Mouse (Mus musculus) megakaryocyte, embryonic 14.5 days (primary cell): Measurements from ENCODE around the gene Lrmda.

Source experiments
- FLI1 ChIP-seq: IDR thresholded peaks from 2 replicates; pipeline ENCODE4 v1.6.1; 2012; ENCODE audit warnings: low read length, inconsistent platforms, mixed read lengths
- GATA1 ChIP-seq: IDR thresholded peaks from 3 replicates; pipeline ENCODE4 v1.6.1; 2012; ENCODE audit warnings: mixed read lengths, low read length, inconsistent platforms, borderline replicate concordance

DNA sequence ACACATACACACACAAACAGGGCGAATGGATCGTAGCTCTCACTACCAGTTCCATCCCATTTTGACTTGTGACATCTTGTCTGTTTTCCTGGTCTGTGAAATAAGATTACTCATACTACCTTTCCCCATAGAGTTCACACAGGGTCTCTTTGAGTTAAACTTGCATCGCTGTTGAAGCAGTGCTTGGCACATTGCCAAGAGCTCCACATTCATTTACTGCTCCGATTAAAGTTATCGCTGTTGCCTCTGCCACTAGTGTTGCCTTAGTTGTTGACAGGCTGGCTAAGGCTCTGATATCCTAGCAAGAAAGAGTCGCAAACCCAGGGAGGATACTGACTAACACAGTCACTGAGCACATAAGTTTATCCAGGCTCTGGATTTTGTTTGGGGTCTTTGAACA, 675.9 kb downstream of the Lrmda start:
- no peak for TF ChIP-seq GATA1
- TF ChIP-seq FLI1: no peak
